Mouse (Mus musculus): ENCODE data around the gene Ucn2. TPM values are rescaled to one million over a fixed set of nuclear protein-coding genes. Genes with fewer than 3 reads are reported as not detected.

The Ucn2 gene
- polyA plus RNA-seq, 1 experiment: 0.18 TPM

DNA sequence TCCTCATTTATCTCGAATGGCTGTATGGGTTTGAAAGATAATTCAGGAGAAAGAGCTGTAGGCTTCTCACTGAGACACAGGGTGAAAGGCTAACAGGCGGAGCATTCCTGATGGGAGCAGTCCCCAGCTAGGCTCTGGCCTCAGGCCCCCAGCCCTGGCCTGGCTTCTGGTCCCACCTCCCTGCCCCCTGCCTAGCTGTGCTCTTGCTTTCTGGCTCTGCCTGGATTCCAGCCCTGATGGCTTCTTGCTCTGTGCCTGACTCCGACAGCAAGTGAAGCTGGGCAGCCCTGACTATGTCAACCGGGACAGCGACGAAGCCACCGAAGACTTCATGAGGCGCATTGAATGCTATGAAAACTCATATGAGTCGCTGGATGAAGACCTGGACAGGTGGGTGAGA lies 22.3 kb downstream of the Ucn2 start:
- H3K27me3 ChIP-seq (replicated peaks): no peaks in the 10 kb centered on the region
- peaks cover 86% of the 10 kb centered on the region for H3K4me1 ChIP-seq
- no peaks in the 10 kb centered on the region for H3K9me3 ChIP-seq
- peak overlapping the region; percentile 76 for H3K4me3 ChIP-seq (replicated peaks)
- TF ChIP-seq FLI1 (IDR thresholded peaks at IDR 0.05; ENCODE audit: low read length) (no peak), GATA1 (IDR thresholded peaks at IDR 0.05; ENCODE audit: borderline replicate concordance, low read length) (no peak)
- peaks cover 52% of the 10 kb centered on the region for H3K36me3 ChIP-seq (replicated peaks; ENCODE audit: low read length)

GRCm38 (mm10) chr9:109008994-109009635 lies 23.3 kb downstream of the Ucn2 start:
- Histone ChIP-seq H3K4me1 (peaks cover 90% of the 10 kb centered on the region), H3K9me3 (no peaks in the 10 kb centered on the region), H3K4me3 (replicated peaks) (peak overlapping the region; percentile 87), H3K27me3 (replicated peaks) (no peaks in the 10 kb centered on the region), H3K36me3 (replicated peaks; ENCODE audit: low read length) (peaks cover 62% of the 10 kb centered on the region)
- TF ChIP-seq FLI1 (IDR thresholded peaks at IDR 0.05; ENCODE audit: low read length) (no peak), GATA1 (IDR thresholded peaks at IDR 0.05; ENCODE audit: borderline replicate concordance, low read length) (no peak)

DNA sequence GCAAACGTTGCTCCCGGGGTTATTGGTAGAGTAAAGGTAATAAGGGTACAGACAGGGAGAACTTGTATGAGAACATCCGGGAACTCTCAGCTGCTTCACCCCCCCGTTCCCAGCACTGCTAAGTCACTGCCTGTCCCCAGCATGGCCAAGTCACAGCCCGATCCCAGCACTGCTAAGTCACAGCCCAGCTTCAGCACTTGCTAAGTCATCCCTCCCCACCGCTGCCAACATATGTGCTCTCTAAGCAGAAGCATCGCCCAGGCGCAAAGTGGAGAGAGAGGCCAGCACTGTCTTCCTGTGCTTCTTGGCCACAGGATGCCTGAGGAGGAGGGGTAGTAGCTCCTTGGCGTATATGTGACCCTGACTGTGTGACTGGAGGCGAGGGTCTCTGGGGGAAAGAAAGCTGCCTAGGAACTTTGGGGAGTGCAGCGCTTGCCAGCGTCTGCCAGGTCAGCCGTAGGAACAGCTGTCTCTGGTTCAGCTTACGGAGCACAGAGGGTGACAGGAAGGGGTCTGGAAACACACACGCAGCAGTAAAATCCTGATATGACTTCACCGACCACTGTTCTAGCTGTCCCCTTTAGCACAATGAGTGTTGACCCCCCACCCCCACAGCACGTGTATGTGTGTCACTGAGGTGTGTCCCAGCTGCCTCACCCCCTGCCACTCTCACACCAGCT lies 24.0 kb downstream of the Ucn2 start:
- H3K9me3 ChIP-seq: no peaks in the 10 kb centered on the region
- H3K27me3 ChIP-seq (replicated peaks): no peaks in the 10 kb centered on the region
- peaks cover 89% of the 10 kb centered on the region for H3K4me1 ChIP-seq
- peaks cover 68% of the 10 kb centered on the region for H3K36me3 ChIP-seq (replicated peaks; ENCODE audit: low read length)
- peak overlapping the region; percentile 87 for H3K4me3 ChIP-seq (replicated peaks)
- TF ChIP-seq GATA1 (IDR thresholded peaks at IDR 0.05; ENCODE audit: borderline replicate concordance, low read length) (no peak), FLI1 (IDR thresholded peaks at IDR 0.05; ENCODE audit: low read length) (no peak)

- TF ChIP-seq FLI1 (IDR thresholded peaks at IDR 0.05; ENCODE audit: low read length) (no peak), GATA1 (IDR thresholded peaks at IDR 0.05; ENCODE audit: borderline replicate concordance, low read length) (no peak)
- peaks cover 91% of the 10 kb centered on the region for H3K4me1 ChIP-seq
- no peaks in the 10 kb centered on the region for H3K27me3 ChIP-seq (replicated peaks)
- H3K36me3 ChIP-seq (replicated peaks; ENCODE audit: low read length): peaks cover 72% of the 10 kb centered on the region
- no peaks in the 10 kb centered on the region for H3K9me3 ChIP-seq
- H3K4me3 ChIP-seq (replicated peaks): peak overlapping the region; percentile 87
Observed at GRCm38 (mm10) chr9:109010316-109010690, 24.5 kb downstream of the Ucn2 start.

DNA sequence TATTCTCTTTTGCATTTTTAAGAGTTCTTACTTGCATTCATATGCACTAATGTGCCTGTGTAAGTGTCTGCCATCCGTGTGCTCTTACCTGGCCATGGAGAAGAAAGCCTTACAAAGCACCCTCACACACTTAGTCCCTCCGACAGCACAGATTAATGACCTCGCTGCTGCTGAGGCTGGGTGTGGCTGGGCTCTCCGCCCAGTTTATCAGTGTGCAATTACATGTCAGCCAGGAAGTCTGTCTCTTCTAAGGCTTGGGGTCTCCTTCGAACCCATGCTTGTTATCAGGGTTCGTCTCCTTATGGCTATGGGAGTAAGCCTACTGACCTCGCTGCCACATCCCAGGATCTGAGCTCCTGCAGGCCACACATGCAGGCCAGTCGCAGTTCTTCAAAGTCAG lies 29.6 kb downstream of the Ucn2 start:
- H3K36me3 ChIP-seq (replicated peaks; ENCODE audit: low read length): peaks cover 51% of the 10 kb centered on the region
- no peaks in the 10 kb centered on the region for H3K9me3 ChIP-seq
- no peak for TF ChIP-seq GATA1 (IDR thresholded peaks at IDR 0.05; ENCODE audit: borderline replicate concordance, low read length)
- no peak for TF ChIP-seq FLI1 (IDR thresholded peaks at IDR 0.05; ENCODE audit: low read length)
- H3K4me1 ChIP-seq: peaks cover 66% of the 10 kb centered on the region
- no peak overlapping the region for H3K4me3 ChIP-seq (replicated peaks)
- H3K27me3 ChIP-seq (replicated peaks): peaks cover 9% of the 10 kb centered on the region

DNA sequence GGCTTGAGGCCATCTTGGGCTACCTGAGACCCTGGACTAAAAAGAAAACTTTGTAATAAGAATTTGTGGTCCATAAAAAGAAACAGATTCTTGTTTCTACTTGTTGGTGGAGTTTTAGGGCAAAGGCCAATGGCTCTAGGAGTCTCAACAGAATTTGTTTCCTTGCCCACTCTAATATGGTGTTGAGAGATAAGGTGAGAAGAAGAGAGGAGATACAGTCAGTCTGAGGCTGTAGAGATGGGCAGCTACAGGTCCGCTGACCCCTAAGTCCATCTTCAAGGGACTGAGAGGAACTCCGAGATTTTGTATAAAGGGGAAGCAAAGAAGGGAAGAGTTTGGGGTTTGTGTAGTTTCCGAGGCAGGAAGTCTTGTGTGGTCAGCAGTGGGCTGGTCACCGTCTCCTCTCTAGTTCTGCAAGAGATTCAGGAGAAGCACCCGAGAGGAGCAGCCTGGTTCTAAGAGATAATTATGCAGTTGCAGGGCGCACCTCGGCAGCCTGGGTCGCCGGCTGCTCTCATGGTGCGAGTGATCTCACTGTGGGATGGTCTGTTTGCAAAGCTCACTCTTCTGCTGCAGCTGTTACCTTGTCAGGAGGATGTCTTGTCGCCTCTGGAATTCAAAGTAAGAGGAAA lies 31.3 kb downstream of the Ucn2 start:
- H3K4me3 ChIP-seq (replicated peaks): peak overlapping the region; percentile 84
- peaks cover 59% of the 10 kb centered on the region for H3K4me1 ChIP-seq
- no peaks in the 10 kb centered on the region for H3K9me3 ChIP-seq
- peaks cover 13% of the 10 kb centered on the region for H3K27me3 ChIP-seq (replicated peaks)
- peaks cover 35% of the 10 kb centered on the region for H3K36me3 ChIP-seq (replicated peaks; ENCODE audit: low read length)
- TF ChIP-seq FLI1 (IDR thresholded peaks at IDR 0.05; ENCODE audit: low read length): no peak

GRCm38 (mm10) chr9:109021428-109021827 lies 35.6 kb downstream of the Ucn2 start:
- H3K27me3 ChIP-seq (replicated peaks): peaks cover 19% of the 10 kb centered on the region
- H3K4me1 ChIP-seq: peaks cover 50% of the 10 kb centered on the region
- TF ChIP-seq FLI1 (IDR thresholded peaks at IDR 0.05; ENCODE audit: low read length) (no peak), GATA1 (IDR thresholded peaks at IDR 0.05; ENCODE audit: borderline replicate concordance, low read length) (no peak)

GRCm38 (mm10) chr9:109022866-109023685 lies 37.3 kb downstream of the Ucn2 start:
- H3K4me1 ChIP-seq: peaks cover 45% of the 10 kb centered on the region
- no peaks in the 10 kb centered on the region for H3K9me3 ChIP-seq
- peaks cover 53% of the 10 kb centered on the region for H3K36me3 ChIP-seq (replicated peaks; ENCODE audit: low read length)
- peaks cover 21% of the 10 kb centered on the region for H3K27me3 ChIP-seq (replicated peaks)
- TF ChIP-seq FLI1 (IDR thresholded peaks at IDR 0.05; ENCODE audit: low read length): no peak
- H3K4me3 ChIP-seq (replicated peaks): no peak overlapping the region

More at GRCm38 (mm10) chr9:109021428-109021827, 35.6 kb downstream of the Ucn2 start:
- Histone ChIP-seq H3K36me3 (replicated peaks; ENCODE audit: low read length) (peaks cover 46% of the 10 kb centered on the region), H3K4me3 (replicated peaks) (no peak overlapping the region), H3K9me3 (no peaks in the 10 kb centered on the region)

GRCm38 (mm10) chr9:109027521-109027920 lies 41.7 kb downstream of the Ucn2 start:
- Histone ChIP-seq H3K9me3 (no peaks in the 10 kb centered on the region), H3K4me3 (replicated peaks) (no peak overlapping the region), H3K27me3 (replicated peaks) (peaks cover 26% of the 10 kb centered on the region), H3K4me1 (peaks cover 49% of the 10 kb centered on the region), H3K36me3 (replicated peaks; ENCODE audit: low read length) (peaks cover 92% of the 10 kb centered on the region)
- no peak for TF ChIP-seq GATA1 (IDR thresholded peaks at IDR 0.05; ENCODE audit: borderline replicate concordance, low read length)

All from megakaryocyte, embryonic 14.5 days (primary cell).